Mouse (Mus musculus) B cell, adult 2 months (primary cell): ENCODE results near the gene Rarg.
A peak's percentile ranks its signal among the peaks of the same experiment; 100 is the strongest.
"Not testable (repeated sequence)": the region's sequence is repeated elsewhere in the genome, so short reads cannot be mapped to it uniquely, and the experiment has no call there.

Experiments used
- DNase-seq, 2 experiments: peaks; one replicate each; pipeline ENCODE4 v3.0.0; 2022

The Rarg gene

DNA sequence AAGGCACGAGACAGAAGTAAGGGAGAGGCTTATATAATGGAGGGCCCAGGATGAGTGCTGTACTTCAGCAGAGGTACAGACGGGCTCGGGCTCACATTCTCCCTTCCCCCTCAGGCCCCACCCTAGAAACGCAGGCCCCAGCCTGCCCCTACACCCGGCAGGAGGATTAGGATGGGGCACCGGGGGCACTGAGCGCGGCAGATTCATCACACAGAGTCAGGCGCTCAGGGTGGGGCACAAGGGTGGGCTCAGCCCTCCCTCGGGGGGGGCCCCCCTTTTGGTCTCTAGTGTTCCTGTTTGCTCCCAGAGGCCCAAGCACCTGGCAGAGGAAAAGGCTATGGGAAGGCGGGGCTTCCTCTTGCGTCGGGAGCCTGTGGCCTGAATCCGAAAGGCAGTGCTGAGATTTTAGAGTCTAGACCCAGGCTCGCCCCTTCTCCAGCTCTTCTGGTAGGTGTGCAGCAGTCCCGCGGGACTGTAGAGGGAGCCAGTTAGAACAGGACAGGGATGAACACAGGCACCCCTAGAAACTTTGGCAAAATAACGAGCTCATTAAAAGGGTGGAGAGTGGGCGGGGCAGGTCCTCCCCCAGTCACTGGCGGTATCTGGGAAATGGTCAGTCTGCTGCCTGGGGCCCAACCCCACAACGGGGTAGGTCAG, 21.8 kb downstream of the Rarg start:
- peak in 1 of 2 experiments; percentile 24 for DNase-seq

DNA sequence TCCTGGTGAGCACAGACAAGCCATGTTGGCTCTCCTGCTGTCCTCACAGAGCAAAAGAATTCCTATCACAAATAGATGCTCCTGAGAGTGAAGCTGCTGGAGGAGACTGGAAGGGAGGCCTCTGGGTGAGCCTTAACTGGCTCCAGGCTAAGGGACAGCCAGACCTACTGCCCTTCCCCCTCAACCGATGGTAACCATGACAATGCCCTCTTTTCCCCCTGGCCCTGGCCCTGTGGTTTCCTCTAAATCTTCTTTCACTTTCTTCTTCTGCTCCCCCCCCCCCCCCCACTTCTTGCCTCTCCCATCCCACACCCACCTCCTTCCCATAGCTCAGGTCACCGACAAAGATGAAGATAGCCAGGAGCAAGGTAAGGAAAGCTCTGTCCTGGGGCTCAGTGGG, 23.4 kb downstream of the Rarg start:
- peak in 1 of 2 experiments; percentile 36 for DNase-seq

DNA sequence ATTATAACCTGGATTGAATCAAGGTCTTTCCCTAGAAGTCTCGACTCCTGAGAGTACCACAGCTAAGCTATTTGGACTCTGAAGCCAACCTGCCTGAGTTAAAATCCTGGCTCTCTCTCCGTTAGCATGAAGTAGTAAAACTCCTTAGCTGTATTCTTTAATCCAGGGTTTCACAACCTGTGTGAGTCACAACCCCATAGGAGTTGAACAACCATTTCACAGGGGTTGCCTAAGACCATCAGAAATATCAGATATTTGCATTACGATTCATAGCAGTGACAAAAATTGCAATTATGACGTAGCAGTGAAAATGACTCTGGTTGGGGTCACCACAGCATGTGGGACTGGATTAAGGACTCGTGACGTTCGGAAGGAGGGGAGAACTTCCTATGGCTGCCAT, 24.6 kb downstream of the Rarg start:
- no peak for DNase-seq

DNA sequence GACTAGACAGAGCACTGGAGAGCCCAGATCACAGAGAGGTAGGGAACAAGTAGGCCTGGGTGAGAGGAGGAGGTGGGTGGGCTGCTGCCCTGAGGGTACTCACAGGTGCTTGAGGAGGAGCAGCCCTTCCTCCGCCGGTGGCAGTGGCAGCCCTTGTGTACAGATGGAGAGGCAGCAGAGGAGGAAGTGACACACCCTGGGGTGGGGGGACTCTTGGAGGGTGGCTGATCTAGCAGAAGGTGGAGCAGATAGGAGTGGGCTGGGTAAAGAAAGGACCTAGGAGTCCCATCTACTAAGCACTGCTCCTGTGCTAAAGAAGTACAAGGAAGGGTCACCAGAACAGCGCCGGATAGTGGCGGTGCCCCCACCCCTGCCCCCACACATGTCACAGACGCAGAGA, 25.6 kb downstream of the Rarg start, which contains the start of gene Itgb7:
TSS of gene Itgb7 (minus strand) at position 197 of the 400 bp plus-strand sequence.
- peak; percentile 68 to 71 for DNase-seq

DNA sequence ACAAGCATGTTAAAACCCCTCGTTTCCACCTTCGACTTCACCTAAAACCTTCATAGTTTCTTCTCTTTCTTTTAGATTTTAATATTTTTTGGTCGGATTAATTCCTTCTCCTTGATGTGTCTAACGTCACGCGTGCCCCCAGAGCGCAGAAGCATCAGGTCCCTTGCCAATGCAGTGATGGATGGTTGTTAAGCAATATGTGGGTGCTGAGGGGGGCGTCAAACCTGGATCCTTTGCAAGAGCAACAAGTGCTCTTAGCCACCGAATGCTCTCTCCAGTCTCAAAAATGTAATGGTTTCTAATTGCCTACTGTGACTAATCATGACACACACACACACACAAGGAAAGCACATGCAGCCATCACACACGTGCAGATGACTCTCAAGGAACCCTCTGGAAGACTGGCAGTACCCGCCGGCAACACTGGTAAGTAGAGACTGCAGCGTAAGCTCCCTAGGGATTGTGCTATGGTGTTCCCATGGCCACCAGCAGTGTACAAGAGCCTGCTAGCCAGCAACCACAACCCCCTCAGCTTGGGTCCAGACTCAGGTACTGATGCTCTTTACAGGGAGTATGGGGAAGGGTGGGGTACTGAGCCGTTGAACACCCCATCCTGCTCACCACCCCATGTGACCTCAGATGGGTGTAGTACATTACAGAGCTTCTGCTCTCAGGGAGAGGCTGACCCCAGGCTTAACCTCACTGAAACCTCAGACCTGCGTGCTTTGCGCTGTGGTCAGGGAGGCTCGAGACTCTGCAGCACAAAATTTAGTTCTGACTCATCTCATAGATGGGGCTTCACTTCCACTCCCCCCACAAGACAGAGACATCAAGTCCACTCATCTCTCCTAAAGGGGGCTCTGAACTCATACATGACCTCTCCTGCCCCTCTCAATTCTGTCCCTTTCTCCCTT, 26.7 kb downstream of the Rarg start:
- DNase-seq = peak in 1 of 2 experiments; percentile 34

DNA sequence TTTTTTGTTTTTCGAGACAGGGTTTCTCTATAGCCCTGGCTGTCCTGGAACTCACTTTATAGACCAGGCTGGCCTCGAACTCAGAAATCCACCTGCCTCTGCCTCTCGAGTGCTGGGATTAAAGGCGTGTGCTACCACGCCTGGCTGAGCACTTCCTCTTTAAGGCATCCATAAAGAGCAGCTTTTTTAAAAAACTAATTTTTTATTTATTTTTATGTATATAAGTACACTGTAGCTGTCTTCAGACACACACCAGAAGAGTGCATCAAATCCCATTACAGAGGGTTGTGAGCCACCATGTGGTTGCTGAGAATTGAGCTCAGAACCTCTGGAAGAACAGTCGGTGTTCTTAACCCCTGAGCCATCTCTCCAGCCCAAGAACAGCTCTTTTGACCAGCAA, 31.7 kb downstream of the Rarg start:
- not testable (repeated sequence) for DNase-seq

DNA sequence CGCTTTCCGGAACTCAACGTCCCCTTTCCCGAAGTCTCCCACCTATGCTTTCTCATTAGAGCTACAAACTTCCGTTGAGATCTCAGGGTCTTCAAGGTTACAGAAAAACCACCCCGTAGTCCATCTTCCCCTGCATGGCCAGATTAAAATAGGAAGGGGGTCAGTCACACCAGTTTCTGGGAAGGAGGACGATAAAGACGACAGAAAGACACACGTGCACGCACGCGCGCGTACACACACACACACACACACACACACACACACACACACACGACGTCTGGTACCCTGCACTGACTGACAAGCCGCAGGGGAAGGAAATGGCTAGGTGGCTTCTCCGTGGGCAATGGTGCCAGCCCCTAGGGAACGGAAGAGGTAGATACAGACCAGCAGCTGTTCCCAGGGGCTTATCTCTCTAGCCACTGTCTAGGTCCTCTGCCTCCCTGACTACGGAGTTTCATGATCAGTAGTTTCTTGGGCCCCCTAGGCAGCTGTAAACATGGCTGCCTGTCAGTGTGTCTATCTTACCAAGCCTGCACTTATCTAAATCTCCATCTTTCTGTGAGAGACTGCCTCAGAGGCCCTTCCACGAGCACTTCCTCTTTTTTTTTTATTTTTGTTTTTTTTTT, 32.2 kb downstream of the Rarg start:
- DNase-seq = peak; percentile 81 to 82

DNA sequence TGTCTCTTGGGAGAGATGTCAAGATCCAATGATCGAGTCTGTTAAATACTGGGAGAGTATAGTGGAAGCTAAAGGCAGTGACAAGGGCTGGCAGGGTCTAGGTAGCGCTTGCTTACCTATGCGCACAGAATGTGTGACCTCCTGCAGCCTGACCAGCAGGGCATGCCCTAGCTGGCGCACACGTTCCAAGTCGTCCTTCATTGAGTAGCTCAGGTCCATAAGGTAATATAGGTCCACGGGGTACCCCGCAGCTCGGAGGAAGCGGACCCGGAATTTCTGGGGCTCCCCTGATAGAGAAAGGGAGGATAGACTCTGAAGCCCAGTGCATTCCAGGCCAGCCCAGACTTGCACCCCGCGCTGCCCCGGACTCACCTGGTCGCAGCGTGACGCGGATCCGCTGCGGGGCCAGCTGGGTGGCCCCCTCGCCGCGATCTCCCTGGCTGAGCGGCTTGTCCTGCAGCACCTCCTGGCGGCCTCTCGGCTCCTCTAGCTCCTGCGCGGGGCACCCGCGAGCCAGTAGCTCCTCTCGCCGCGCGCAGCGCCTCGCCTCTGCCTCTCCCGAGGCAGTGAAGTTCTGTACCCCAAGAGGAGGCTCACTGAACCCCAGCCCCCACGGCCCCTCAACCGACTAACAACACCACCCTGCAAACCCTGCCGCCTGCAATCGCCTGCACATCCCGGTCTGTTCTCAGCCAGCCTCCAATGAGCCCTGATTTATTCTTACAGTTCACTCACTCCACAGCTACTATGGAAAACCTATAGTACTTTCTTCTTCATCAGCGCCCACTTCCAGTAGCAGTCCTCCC, 32.9 kb downstream of the Rarg start:
- DNase-seq = peak; percentile 86 to 89

DNA sequence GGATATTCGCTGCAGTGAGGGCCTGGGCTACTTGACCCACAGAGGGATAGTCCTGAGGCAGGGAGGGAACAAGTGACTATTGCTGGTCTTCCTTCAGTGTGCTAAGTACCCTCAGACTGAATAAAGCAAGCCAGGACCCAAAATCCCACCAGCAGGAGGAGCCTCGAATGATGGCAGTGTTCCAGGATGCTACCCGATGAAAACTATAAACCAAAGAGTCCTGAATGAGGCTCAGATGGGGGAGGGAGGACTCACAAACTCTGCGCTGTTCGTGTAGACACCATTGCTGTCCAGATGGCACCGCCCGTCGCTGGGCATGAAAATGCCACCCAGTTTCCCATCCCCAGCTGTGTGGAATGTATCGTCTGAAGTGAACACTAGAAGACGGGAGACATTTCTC, 34.9 kb downstream of the Rarg start:
- DNase-seq = no peak

DNA sequence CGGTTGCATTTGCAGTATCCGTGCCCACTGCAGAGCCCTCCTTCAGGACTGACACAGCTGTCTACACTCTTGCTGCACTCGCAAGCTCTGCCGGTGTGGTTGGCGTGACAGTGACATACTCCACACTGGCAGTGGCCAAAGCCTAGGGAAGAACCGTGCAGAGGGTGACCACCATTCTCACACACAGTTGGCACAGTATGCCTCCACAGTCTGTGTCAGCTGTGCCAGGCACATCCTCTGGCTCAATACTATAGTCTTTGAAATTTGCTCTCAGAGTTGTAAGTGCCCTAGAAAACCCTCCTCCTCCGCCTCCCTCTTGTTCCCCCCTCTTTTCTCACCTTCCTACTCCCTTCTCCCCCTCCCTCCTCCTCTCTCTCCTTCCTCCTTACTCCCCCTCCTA, 40.0 kb downstream of the Rarg start:
- DNase-seq = no peak

DNA sequence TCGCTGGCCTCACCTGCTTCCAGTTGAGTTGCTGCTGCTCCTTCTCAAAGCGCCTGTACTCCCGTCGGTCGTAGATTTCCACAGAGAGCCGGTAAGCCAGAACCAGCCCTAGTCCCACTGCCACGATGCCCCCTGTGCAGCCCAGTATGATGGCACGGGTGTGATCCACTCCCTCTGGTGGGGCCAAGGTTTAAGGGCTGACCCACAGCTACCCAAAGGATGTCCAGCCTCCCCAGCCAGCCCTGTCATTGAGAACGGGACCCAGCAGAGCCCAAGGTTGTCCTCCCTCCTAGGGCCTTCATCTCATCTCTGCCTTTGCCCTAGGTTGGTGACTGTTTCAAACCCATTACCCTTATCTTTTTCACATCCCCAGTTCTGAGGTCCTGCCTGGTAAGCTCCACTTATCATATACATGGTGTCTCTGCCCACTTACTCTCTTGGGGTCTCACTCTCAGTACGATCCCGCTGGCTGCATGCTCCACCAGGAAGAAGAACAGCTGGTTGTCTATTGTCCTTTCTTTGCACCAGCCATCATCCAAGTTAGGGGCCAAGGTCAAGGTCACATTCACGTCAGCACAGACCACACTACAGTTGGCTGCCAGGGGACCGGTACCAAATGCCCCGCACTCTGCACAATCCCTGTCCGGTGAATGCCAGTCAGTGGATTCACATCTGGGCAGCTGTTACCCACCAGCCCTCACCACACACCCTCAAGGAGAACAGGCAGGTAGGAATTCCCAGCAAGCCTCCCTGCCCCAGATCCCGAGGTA, 40.7 kb downstream of the Rarg start:
- DNase-seq = no peak

DNA sequence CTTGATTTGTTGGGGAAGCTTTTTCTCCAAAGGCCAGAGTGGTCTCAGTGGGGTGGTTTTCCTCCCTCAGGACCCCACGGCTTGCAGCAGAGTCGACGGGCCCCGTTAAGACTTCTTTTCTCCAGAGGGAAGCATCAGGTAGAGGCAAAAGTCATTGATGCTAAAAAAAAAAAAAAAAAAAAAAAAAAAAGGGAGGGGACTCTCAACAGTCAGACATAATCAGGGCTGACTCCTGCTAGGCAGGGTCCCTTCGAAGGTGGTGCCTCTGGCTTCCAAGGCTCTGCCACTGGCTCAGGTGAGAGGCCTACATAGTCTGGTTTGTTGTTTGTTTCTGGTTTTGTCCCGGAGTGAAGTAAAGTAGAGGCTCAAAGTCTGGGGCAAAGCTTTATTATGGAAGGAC, 41.7 kb downstream of the Rarg start:
- no peak for DNase-seq

DNA sequence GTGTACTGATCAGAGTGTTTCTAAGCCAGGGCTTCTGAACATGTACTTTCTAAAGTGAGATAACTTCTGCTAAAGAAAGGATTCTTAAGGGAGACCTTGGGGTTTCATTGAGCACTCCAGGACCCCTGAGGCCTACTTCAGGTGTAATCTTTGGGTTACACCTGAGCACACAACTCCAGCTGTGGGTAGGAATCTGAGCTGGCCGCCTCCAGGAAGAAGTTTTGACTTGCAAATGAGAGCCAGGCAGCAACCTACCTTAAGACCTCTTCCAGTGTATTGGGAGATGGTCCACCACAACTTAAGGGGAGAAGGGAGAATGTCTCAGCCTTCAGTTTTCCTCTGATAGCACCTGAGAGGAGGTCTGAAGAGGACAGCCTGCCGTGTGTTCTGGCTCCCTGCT, 43.2 kb downstream of the Rarg start:
- DNase-seq = no peak

DNA sequence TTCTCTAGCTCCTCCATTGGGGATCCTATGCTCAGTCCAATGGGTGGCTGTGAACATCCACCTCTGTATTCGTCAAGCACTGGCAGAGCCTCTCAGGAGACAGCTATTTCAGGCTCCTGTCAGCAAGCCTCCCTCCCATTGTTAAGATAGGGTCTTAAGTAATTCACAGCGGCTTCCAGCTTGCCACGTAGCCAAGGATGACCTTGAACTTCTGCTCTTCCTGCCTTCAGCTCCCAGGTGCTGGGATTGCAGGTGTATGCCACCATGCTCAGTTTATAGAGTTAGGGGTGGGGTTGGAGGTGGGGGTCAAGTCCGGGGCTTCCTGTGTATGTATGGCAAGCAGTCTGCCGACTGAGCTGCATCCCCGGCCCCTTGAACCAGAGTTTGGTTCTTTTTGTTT, 45.4 kb downstream of the Rarg start:
- no peak for DNase-seq

DNA sequence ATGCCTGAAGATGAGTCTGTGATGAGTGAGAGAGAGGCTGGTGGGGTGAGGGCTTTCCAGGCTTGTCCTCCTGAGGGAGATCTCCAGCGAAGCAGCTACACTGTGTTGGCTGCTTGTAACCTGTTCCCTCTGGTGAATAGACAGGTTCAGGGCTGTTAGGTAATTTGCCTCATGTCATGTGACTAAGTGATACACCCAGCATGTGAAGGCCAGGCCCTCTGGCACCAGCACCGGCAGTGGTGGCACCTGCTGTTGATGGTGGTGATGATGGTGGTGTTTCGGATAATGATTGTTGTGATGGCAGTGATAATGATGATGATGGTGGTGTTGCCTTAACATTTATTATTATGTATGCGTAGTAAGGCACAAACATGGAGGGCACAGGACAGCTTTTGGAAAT, 46.5 kb downstream of the Rarg start:
- DNase-seq = no peak

DNA sequence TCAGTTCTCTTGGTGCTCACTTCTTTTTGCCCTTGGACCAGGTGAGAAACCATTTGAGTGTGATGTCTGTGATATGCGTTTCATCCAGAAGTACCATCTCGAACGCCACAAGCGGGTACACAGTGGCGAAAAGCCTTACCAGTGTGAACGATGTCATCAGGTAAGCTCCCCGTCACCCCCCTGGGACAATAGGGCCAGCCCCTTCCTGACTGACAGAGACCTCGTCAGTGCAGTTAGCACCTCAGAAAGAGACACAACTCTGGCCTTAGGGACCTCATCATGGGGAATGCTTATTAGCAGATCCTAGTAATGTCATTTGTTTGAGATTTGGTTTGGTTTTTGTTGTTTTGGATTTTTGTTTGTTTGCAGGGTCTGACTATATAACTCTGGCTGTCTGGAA, 48.2 kb downstream of the Rarg start:
- DNase-seq = peak in 1 of 2 experiments; percentile 42

DNA sequence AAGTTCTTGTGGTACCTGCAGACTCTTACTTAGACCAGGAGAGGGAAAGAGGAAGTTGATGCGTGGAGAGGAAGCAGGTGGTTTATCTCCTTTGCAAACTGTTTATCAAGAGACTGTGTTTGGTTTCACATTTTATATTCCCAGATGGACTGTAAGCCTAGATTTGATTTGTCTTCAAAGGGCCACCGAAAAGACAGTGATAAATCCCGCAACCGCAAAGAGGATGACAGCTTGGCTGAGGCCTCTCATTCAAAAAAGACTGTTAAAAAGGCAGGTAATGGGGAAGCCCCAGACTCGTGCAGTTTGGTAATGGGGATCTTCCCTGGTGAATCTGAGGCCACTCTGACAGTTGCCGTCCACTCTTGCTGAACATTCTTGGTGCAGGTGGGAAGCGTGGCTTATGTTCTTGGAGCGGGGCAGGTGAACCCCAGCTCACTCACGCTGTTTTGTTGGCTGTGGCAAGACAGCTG, 49.2 kb downstream of the Rarg start:
- DNase-seq = peak; percentile 68 to 70

DNA sequence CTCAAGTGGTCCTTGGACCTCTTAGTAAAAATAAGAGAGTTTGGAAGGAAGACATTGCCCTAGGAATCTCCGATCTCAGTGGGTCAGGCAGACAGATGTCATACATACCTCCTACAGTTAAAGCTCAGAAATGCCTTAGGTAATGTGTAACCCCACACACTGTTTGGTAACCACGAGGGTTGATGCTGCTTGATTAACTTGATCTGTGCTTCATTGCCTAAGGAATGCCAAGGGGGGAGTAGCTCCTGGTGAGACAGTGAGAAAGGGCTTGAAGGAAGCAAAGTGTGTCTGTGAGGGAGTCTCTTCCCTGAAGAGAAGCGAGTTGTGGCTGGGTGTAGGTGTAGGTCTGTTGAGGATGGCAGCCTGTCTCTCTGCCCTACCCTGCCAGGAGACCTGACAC, 50.0 kb downstream of the Rarg start:
- DNase-seq = no peak

DNA sequence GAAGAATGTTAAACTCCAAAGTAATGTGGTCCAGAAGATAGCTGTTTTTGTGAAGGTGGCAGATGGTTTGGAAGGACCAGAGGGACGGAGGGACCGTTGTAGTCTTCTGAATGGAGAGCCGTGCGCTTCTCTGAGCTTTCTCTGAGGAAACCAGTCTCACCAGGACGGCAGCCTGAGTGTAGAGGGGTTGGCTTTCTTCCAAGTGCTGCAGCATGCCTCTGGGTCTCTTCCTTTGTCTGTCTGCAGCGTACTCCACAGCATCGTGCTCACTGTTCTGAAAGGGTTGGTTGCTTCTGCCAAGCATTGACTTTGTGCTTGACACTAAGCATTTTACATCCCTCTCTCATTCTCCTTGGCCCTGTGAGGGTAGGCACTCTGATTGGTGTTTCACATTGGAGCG, 51.5 kb downstream of the Rarg start:
- DNase-seq = no peak

DNA sequence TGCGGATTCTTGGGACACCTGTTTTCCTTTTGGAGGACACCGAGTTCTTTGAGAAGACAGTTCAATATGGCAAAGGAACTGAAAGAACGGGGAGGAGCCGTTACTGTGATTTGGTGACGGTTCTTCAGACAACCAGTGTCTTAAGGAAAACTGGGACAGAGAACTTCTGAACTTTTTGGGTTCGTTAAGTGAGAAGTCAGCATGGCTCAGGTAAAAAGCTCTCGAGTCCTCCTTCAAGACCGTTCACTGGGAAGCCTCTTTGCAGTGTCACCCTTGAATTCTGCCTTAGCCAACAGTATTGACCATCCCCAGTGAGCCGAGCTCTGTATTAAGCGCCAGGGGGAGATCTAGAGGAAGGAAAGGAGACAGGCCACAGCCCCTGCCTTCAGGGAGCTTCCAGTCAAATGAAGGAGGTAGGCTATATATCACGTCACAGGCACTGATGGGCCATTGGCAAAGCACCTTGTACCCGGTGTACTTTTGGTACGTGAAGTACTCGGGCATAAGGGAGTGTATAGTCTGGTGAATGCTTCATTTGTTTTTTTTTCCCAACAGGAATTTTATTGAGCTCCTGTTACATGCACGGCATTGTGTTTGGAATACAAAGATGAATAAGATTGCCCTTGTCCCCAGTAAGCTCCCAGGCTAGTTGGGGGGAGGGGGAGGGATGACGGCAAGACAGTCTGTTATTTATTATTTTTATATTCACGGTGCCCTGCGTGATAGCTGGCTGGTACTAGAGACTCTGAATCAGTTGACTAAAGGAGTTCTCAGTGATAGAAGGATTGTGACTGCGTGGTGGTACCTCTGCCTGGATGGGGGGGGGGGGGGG, 52.4 kb downstream of the Rarg start, which contains the start of gene Csad:
TSS of gene Csad (minus strand) at position 51 of the 832 bp plus-strand sequence.
- no peak for DNase-seq

DNA sequence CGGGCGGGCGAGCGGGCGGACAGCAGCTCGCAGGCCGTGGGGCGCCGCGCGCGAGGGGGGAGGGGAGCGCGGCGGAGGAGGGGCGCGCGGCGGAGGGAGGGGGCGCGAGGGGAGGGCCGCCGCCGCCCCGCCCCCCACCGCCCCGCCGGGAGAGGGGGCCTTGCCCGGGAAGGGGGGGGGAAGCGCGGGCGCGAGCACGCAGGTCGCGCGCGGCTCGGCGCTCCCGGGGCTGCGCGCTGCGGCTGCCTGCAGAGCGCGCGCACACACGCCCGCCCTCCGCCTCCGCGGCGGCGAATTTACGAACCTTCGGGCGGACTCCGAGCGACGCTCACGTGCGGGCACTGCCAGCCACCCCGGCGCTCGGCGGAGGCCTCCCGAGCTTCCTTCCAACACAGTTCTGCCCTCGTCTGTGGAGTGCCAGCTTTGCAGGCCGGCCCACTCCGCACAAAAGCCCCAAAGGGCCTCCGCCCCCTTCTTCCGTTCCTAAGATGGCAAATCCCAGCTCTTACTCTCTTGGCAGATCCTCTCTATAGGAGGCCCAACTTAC, 53.4 kb downstream of the Rarg start:
- DNase-seq = peak; percentile 62 to 65
